Mouse (Mus musculus): ENCODE measurements around the gene Itch.

DNA sequence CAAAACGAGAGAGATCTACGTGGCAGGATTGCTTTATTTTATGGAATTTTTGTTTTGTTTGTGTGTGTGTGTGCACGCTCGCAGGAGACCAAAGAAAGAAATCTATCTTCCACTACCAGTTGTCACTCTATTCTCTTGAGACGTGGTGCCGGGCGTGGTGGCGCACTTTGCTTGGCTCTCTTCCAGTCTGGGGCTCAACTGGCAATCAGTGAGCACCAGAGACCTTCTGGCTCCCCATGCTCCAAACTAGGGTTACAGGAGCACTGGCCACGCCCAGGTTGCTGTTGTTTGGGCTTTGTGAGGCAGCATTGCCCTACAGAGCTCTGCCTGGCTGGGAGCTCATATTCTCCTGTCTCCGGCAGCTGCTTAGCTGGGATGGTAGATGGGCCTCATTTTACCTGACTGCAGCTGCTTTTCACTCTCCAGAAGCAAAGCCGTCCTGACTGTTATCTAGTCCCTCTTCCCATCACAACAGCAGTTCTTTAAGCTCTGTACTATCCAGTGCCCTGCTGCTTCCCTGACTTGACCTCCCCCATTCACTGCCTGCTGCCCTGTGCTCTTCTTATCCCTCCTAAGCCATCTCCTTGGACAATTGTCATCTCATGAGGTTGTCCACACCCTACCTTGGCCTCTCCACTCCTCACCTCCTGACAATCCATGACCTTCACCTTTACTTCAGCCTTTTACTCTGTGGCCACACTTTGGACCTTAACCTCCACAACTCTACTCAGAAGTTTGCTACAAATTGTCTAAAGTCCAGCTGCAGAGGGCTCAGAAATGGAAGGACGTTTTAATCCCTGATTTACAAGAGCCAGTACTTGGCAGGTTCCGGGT is 42.2 kb upstream of the Itch start:
- TF ChIP-seq CTCF (IDR thresholded peaks at IDR 0.05; ENCODE audit: borderline replicate concordance, extremely low read depth, insufficient read depth, insufficient read length) (no peak), POLR2A (IDR thresholded peaks at IDR 0.05; ENCODE audit: borderline replicate concordance, extremely low read depth, insufficient read depth, insufficient read length, poor library complexity, severe bottlenecking) (no peak)
